Mouse (Mus musculus) liver, embryonic 12.5 days (tissue): ENCODE data around the gene Panx3. TPM values are rescaled to one million over a fixed set of nuclear protein-coding genes. Genes with fewer than 3 reads are reported as not detected.

ENCODE experiments used
- ATAC-seq: fragments of 200-750 bp; cut with Nextera tagmentation; 2 replicates; pipeline ENCODE4 v1.8.0; 2017; ENCODE audit warnings: moderate number of reproducible peaks, mild to moderate bottlenecking, moderate library complexity
- H3K27ac ChIP-seq: fragments of 300-500 bp; sonication (generic); 2 replicates; pipeline ENCODE4 v1.5.1; 2016; ENCODE audit warnings: mild to moderate bottlenecking
- H3K27me3 ChIP-seq: fragments of 300-500 bp; sonication (generic); replicated peaks from 2 replicates; pipeline ENCODE4 v1.6.1; 2016; ENCODE audit warnings: mild to moderate bottlenecking, moderate library complexity
- H3K36me3 ChIP-seq: fragments of 300-500 bp; sonication (generic); 2 replicates; pipeline ENCODE4 v1.6.1; 2016; ENCODE audit warnings: mild to moderate bottlenecking, moderate library complexity
- H3K4me1 ChIP-seq: fragments of 300-500 bp; sonication (generic); 2 replicates; pipeline ENCODE4 v1.6.1; 2016
- H3K4me2 ChIP-seq: fragments of 300-500 bp; sonication (generic); 2 replicates; pipeline ENCODE4 v1.6.1; 2016; ENCODE audit warnings: mild to moderate bottlenecking, moderate library complexity
- H3K4me3 ChIP-seq: fragments of 300-500 bp; sonication (generic); 2 replicates; pipeline ENCODE4 v1.5.1; 2016; ENCODE audit warnings: mild to moderate bottlenecking, moderate library complexity
- H3K9ac ChIP-seq: fragments of 300-500 bp; sonication (generic); 2 replicates; pipeline ENCODE4 v1.6.1; 2016; ENCODE audit warnings: mild to moderate bottlenecking, moderate library complexity
- H3K9me3 ChIP-seq: fragments of 300-500 bp; sonication (generic); replicated peaks from 2 replicates; pipeline ENCODE4 v1.6.1; 2016; ENCODE audit warnings: mild to moderate bottlenecking, moderate library complexity
- WGBS: fragments of 180-500 bp; shearing (Covaris S2); methylation state at CpG from one replicate; pipeline ENCODE4 v1.1.7; 2016; ENCODE audit not compliant: insufficient replicate concordance; 5-methylcytosine and 5-hydroxymethylcytosine counted together
- polyA plus RNA-seq: library from polyadenylated mRNA; unstranded; fragments of >200 nt; fragmentation: Nextera tagmentation; extraction: Ambion mirVana; gene quantifications from 2 replicates; pipeline ENCODE4 v1.2.1, GENCODE M21; 2016

The Panx3 gene
- not detected in 2 replicates for polyA plus RNA-seq

- Histone ChIP-seq H3K9me3 (no peaks in the 10 kb centered on the region), H3K36me3 (no peaks in the 10 kb centered on the region), H3K9ac (no peak within 1 kb of the TSS), H3K27ac (no peak within 1 kb of the TSS), H3K4me2 (no peak within 1 kb of the TSS), H3K27me3 (no peaks in the 10 kb centered on the region), H3K4me1 (no peaks in the 10 kb centered on the region), H3K4me3 (no peak within 1 kb of the TSS)
- ATAC-seq = no peak
- 56% methylated on average over 6 of the region's 6 CpGs for WGBS
Observed at GRCm38 (mm10) chr9:37669115-37669514, at the start of gene Panx3. Gene Panx3, minus strand, starts transcription at chr9:37669235.

DNA sequence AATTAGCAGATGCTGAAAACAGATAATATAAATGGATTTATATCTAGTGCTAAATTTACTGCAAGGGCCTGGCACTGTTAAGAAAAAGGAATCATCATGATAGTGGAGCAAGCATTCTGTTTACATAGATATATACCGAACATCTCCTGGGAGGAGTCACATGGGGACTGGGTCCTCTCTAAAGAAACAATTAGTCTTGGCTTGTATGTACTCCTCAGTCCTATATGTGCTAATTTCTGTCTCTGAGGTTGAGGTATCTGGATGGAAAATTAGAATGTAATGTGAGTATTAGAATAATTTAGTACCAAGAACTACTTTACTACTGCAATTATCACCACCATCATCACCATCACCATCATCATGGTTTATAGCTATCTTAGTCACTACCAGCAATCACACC lies 47.1 kb upstream of the Panx3 start, which contains the start of gene Olfr160:
TSS of gene Olfr160 (minus strand) at position 101 of the 400 bp plus-strand sequence.
- no peak within 1 kb of the TSS for H3K27ac ChIP-seq
- no peaks in the 10 kb centered on the region for H3K36me3 ChIP-seq
- H3K4me3 ChIP-seq = no peak within 1 kb of the TSS
- no peaks in the 10 kb centered on the region for H3K9me3 ChIP-seq
- 61% methylated on average over 1 of the region's 1 CpGs for WGBS
- H3K4me2 ChIP-seq = no peak within 1 kb of the TSS
- H3K27me3 ChIP-seq = no peaks in the 10 kb centered on the region
- ATAC-seq = no peak
- H3K9ac ChIP-seq = no peak within 1 kb of the TSS
- no peaks in the 10 kb centered on the region for H3K4me1 ChIP-seq

DNA sequence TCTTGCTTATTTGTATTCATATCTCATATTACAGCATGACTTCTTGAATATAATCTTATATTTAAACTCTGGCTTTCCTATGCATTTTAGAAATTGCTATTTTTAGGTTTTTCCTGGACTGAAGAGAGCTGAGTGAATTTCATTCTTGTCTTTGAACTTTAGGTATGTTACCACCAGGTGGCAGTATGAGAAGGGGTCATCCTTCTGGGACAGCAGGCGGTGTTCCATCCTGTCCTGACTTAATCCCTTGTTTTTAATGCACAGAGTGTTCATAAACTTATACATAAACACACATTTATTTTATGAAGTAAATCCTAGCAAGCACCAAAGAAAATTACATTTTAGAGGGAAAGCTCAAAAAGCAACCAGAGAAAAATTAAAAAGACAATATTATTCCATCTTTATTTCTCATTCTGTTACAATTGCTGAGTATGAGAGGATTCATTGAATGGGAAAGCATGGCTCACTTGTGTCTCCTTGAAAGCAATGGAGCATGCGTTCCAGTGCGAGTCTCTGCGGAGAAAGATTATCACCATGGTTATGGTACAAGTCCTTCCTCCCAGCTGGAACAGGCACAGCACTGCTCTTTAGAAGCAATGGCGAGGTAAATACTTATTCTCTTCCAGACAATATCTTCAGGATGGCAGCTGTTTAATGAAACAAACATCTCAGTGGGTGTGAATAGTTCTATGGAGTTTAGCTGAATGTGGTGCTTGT lies 21.1 kb upstream of the Panx3 start:
- Histone ChIP-seq H3K4me3 (no peak overlapping the region), H3K9me3 (no peaks in the 10 kb centered on the region), H3K4me2 (no peak overlapping the region), H3K27ac (no peak overlapping the region), H3K27me3 (no peaks in the 10 kb centered on the region), H3K9ac (no peak overlapping the region), H3K36me3 (no peaks in the 10 kb centered on the region), H3K4me1 (no peaks in the 10 kb centered on the region)
- ATAC-seq = no peak
- 54% methylated on average over 5 of the region's 5 CpGs for WGBS

GRCm38 (mm10) chr9:37687941-37688303 lies 18.9 kb upstream of the Panx3 start:
- Histone ChIP-seq H3K36me3 (no peaks in the 10 kb centered on the region), H3K9me3 (no peaks in the 10 kb centered on the region), H3K27me3 (no peaks in the 10 kb centered on the region), H3K4me3 (no peak overlapping the region), H3K4me2 (no peak overlapping the region), H3K27ac (no peak overlapping the region), H3K9ac (no peak overlapping the region), H3K4me1 (no peaks in the 10 kb centered on the region)
- WGBS = 19% methylated on average over 3 of the region's 3 CpGs
- ATAC-seq = no peak

GRCm38 (mm10) chr9:37687288-37687940 lies 18.4 kb upstream of the Panx3 start:
- WGBS = 55% methylated on average over 3 of the region's 3 CpGs
- H3K9ac ChIP-seq = no peak overlapping the region
- H3K27me3 ChIP-seq = no peaks in the 10 kb centered on the region
- no peak for ATAC-seq
- H3K4me1 ChIP-seq = no peaks in the 10 kb centered on the region
- H3K27ac ChIP-seq = no peak overlapping the region
- H3K36me3 ChIP-seq = no peaks in the 10 kb centered on the region
- H3K4me2 ChIP-seq = no peak overlapping the region
- no peaks in the 10 kb centered on the region for H3K9me3 ChIP-seq
- no peak overlapping the region for H3K4me3 ChIP-seq

DNA sequence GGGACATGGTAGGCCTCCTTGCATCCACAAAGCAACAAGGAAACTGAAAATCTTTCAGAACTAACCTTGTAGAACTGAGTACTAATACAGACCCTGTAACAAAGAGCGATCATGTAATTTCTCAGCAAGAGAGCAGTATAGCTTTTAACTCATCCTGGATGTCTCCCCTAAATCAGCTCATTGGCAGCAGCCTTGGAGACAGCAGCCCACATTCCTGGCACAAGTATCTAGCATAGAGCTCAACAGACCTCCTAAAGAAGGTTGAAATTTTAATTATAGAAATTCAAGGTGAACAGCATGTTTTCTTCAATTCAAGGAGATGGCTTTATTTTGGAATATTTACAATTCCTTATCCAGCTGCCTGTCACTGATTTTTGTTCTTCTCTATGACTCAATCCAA lies 12.1 kb upstream of the Panx3 start:
- no peak for ATAC-seq
- no peaks in the 10 kb centered on the region for H3K9me3 ChIP-seq
- no peaks in the 10 kb centered on the region for H3K4me1 ChIP-seq
- H3K36me3 ChIP-seq = no peaks in the 10 kb centered on the region
- 83% methylated on average over 1 of the region's 1 CpGs for WGBS
- no peak overlapping the region for H3K4me3 ChIP-seq
- no peak overlapping the region for H3K4me2 ChIP-seq
- H3K27ac ChIP-seq = no peak overlapping the region
- H3K27me3 ChIP-seq = no peaks in the 10 kb centered on the region
- no peak overlapping the region for H3K9ac ChIP-seq

GRCm38 (mm10) chr9:37675287-37675686 lies 6.3 kb upstream of the Panx3 start:
- Histone ChIP-seq H3K4me3 (no peak overlapping the region), H3K27ac (no peak overlapping the region), H3K9me3 (no peaks in the 10 kb centered on the region), H3K9ac (no peak overlapping the region), H3K36me3 (no peaks in the 10 kb centered on the region), H3K27me3 (no peaks in the 10 kb centered on the region), H3K4me1 (no peaks in the 10 kb centered on the region), H3K4me2 (no peak overlapping the region)
- WGBS = 70% methylated on average over 4 of the region's 4 CpGs
- ATAC-seq = no peak

DNA sequence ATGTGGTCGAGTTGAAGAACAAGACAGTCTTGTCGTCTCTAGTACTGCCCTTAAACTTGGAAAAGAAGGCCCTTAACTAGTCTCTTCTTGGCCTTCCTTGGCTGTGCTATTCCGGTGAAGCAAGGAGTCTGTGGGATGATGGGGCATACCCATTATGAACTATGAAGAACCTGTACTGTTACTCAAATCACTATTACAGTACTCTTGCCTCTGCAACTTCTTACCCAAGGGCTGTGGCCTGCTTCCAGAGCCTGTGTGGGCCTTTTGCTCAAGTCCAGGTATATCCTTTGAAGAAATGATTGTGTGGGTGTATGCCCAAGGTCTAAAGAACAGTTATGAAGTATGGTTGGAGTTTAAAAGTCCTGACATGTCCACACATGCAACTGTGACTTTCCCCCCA lies 1.2 kb upstream of the Panx3 start:
- no peak overlapping the region for H3K4me3 ChIP-seq
- no peaks in the 10 kb centered on the region for H3K36me3 ChIP-seq
- 65% methylated on average over 3 of the region's 3 CpGs for WGBS
- no peak for ATAC-seq
- H3K4me2 ChIP-seq = no peak overlapping the region
- H3K4me1 ChIP-seq = no peaks in the 10 kb centered on the region
- H3K27me3 ChIP-seq = no peaks in the 10 kb centered on the region
- H3K9ac ChIP-seq = no peak overlapping the region
- H3K9me3 ChIP-seq = no peaks in the 10 kb centered on the region
- H3K27ac ChIP-seq = no peak overlapping the region

GRCm38 (mm10) chr9:37669678-37670077 lies 643 bp upstream of the Panx3 start:
- Histone ChIP-seq H3K36me3 (no peaks in the 10 kb centered on the region), H3K4me1 (no peaks in the 10 kb centered on the region), H3K9ac (no peak overlapping the region), H3K27ac (no peak overlapping the region), H3K4me3 (no peak overlapping the region), H3K9me3 (no peaks in the 10 kb centered on the region), H3K4me2 (no peak overlapping the region), H3K27me3 (no peaks in the 10 kb centered on the region)
- ATAC-seq = no peak
- WGBS = 64% methylated on average over 4 of the region's 4 CpGs

DNA sequence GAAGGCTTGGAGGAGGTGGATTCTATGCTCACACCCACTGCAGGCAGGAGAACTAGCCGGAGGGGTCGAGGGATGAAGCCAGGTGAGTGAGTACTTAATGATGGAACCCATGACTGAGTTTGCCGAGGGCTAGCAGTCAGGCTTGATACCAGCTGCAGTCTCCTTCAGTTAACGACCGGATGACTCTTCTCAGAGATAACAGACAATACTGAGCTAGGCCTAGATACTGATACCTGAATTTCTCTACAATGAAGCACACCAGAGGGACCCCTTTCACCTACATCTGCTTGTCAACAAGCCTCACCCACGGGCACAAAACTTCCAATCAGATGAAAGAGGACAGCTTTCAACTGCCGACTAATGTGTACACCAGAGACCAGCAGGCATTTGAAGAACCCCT lies 3.0 kb downstream of the Panx3 start:
- WGBS = 46% methylated on average over 7 of the region's 7 CpGs
- ATAC-seq = no peak
- H3K4me3 ChIP-seq = no peak overlapping the region

DNA sequence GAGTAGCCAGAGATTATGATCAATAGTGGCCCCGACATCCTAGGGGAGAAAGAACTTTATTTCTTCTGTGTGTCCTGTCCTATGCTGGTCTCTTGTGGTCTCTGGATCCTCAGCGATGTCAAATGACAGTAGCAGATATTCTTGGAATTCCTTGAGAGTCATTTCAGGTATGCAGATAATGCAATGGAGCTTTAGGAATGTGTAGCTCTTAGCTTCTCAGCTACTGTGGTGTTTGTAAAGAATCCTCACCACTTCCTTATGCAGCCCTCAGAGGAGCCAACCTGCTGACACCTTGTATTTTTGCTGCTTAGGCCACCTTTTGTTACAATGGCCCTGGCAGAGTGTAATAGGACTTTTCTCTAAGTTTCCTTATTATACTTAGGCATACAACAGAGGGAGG lies 4.4 kb downstream of the Panx3 start:
- no peaks in the 10 kb centered on the region for H3K4me1 ChIP-seq
- H3K27me3 ChIP-seq = no peaks in the 10 kb centered on the region
- 46% methylated on average over 2 of the region's 2 CpGs for WGBS
- H3K36me3 ChIP-seq = no peaks in the 10 kb centered on the region
- H3K4me3 ChIP-seq = no peak overlapping the region
- no peak overlapping the region for H3K4me2 ChIP-seq
- no peak for ATAC-seq
- no peak overlapping the region for H3K27ac ChIP-seq
- no peak overlapping the region for H3K9ac ChIP-seq
- H3K9me3 ChIP-seq = no peaks in the 10 kb centered on the region

More for the DNA sequence above, 3.0 kb downstream of the Panx3 start:
- Histone ChIP-seq H3K9ac (no peak overlapping the region), H3K27ac (no peak overlapping the region), H3K36me3 (no peaks in the 10 kb centered on the region), H3K4me2 (no peak overlapping the region), H3K27me3 (no peaks in the 10 kb centered on the region), H3K4me1 (no peaks in the 10 kb centered on the region), H3K9me3 (no peaks in the 10 kb centered on the region)

DNA sequence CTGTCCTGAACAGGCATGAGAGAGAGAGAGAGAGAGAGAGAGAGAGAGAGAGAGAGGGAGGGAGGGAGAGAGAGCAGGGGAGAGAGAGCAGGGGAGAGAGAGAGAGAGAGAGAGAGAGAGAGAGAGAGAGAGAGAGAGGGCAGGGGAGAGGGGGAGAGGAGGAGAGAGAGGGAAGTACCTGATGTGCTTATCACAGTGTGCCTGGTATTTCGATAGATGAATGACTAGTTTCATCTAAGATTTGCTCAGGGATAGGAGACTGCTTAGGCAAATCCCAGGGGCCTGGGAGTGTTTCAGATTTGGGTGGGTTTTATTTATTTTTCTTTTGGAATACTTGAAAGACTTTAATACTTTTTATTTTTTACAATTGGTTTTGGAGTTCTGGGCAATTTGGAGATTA lies 5.8 kb downstream of the Panx3 start:
- 54% methylated on average over 1 of the region's 1 CpGs for WGBS
- Histone ChIP-seq H3K9ac (no peak overlapping the region), H3K4me2 (no peak overlapping the region), H3K27me3 (no peaks in the 10 kb centered on the region), H3K9me3 (no peaks in the 10 kb centered on the region), H3K4me1 (no peaks in the 10 kb centered on the region), H3K36me3 (no peaks in the 10 kb centered on the region), H3K27ac (no peak overlapping the region), H3K4me3 (no peak overlapping the region)
- ATAC-seq = no peak
